Mouse (Mus musculus): ENCODE measurements around the gene Mta2. TPM values are rescaled to one million over a fixed set of nuclear protein-coding genes. Genes with fewer than 3 reads are reported as not detected.
A peak's percentile ranks its signal among the peaks of the same experiment; 100 is the strongest.

The Mta2 gene
- polyA plus RNA-seq, 1 experiment from 2014 or later = 39.7 TPM

GRCm38 (mm10) chr19:8940526-8941133 is 1.0 kb upstream of the Mta2 start:
- peaks cover 63% of the 10 kb centered on the region for H3K36me3 ChIP-seq (ENCODE audit: control insufficient read depth, insufficient read depth, low read length)
- peak overlapping the region; percentile 66; the same call in 1 of the 2 replicates for H3K9ac ChIP-seq (ENCODE audit: low read depth, low read length)
- 75% methylated on average over 14 of the region's 15 CpGs for WGBS
- ATAC-seq (ENCODE audit: low read depth) (no peak), DNase-seq (ENCODE audit: low spot score) (no peak)
- H3K27me3 ChIP-seq (replicated peaks; ENCODE audit: control insufficient read depth, insufficient read depth, low read length) = no peaks in the 10 kb centered on the region
- H3K27ac ChIP-seq (replicated peaks; ENCODE audit: low read depth, low read length) = peak overlapping the region; percentile 98
- H3K9me3 ChIP-seq (ENCODE audit: control insufficient read depth, low read length) = no peaks in the 10 kb centered on the region
- H3K4me3 ChIP-seq (ENCODE audit: low read depth, low read length) = peak overlapping the region; percentile 97
- H3K4me1 ChIP-seq (ENCODE audit: control insufficient read depth, insufficient read depth, low read length) = peaks cover 27% of the 10 kb centered on the region; the same call in 1 of the 2 replicates
- H3K4me2 ChIP-seq (ENCODE audit: low read depth, low read length) = peak overlapping the region; percentile 61

DNA sequence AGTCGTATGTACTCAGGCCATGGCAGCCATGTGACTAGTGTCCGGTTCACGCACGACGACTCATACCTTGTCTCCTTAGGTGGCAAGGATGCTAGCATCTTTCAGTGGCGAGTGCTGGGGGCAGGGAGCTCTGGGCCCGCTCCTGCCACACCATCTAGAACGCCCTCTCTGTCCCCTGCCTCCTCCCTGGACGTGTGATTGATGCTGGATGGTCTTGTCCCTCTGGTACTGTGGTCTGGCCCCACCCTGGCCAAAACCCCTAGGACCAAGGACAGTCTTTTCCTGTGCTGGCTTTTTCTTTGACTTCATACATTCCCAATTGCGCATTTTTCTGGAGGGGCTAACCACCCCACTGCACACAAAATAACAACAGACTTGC is 550 bp upstream of the Mta2 start:
- Histone ChIP-seq H3K27me3 (replicated peaks; ENCODE audit: control insufficient read depth, insufficient read depth, low read length) (no peaks in the 10 kb centered on the region), H3K4me2 (ENCODE audit: low read depth, low read length) (peak overlapping the region; percentile 61), H3K4me1 (ENCODE audit: control insufficient read depth, insufficient read depth, low read length) (peaks cover 27% of the 10 kb centered on the region; the same call in 1 of the 2 replicates), H3K4me3 (ENCODE audit: low read depth, low read length) (peak overlapping the region; percentile 97), H3K9ac (ENCODE audit: low read depth, low read length) (peak overlapping the region; percentile 66), H3K9me3 (ENCODE audit: control insufficient read depth, low read length) (no peaks in the 10 kb centered on the region), H3K27ac (replicated peaks; ENCODE audit: low read depth, low read length) (peak overlapping the region; percentile 98), H3K36me3 (ENCODE audit: control insufficient read depth, insufficient read depth, low read length) (peaks cover 65% of the 10 kb centered on the region)
- no peak; the same call in 1 of the 2 replicates for ATAC-seq (ENCODE audit: low read depth)
- WGBS = 41% methylated on average over 10 of the region's 10 CpGs
- DNase-seq (ENCODE audit: low spot score) = no peak

DNA sequence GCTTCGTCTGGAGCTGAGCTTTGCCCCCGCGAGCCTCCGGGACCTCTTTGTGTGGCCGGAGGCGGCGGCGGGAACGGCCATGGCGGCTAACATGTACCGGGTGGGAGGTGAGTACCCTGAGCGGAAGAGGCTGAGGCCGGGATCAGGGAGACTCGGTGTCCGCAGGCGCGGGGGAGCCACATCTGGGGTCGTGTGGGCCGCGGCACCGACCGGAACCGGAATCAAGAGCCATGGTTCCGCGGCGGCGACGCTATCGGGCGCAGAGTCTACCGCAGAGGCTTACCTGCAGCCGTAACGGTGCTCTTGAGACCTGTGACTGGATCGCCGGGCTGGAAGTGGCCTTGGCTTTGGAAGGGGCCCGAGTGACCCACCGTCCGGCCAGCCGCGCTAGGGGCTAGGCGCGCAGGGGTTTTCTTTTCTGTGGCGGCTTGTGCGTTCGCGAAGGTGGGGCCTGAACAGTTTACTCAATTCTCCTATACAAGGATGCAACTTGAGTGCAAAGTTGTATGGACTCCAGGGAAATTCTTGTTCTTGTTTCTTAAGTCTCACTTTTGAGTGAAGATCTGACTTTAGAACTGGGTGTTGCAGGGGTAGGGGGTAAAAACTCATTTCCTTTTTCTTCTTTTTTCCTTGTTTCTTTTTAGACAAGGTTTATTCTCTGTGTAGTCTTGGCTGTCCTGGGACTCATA is 745 bp downstream of the Mta2 start:
- Histone ChIP-seq H3K4me1 (ENCODE audit: control insufficient read depth, insufficient read depth, low read length) (peaks cover 27% of the 10 kb centered on the region; the same call in 1 of the 2 replicates), H3K27me3 (replicated peaks; ENCODE audit: control insufficient read depth, insufficient read depth, low read length) (no peaks in the 10 kb centered on the region), H3K4me3 (ENCODE audit: low read depth, low read length) (peak overlapping the region; percentile 97), H3K4me2 (ENCODE audit: low read depth, low read length) (peak overlapping the region; percentile 61), H3K27ac (replicated peaks; ENCODE audit: low read depth, low read length) (peak overlapping the region; percentile 98), H3K9me3 (ENCODE audit: control insufficient read depth, low read length) (no peaks in the 10 kb centered on the region), H3K36me3 (ENCODE audit: control insufficient read depth, insufficient read depth, low read length) (peaks cover 64% of the 10 kb centered on the region), H3K9ac (ENCODE audit: low read depth, low read length) (peak overlapping the region; percentile 99)
- WGBS = under 1% methylated on average over 43 of the region's 46 CpGs
- ATAC-seq (ENCODE audit: low read depth) = peak; percentile 50
- DNase-seq (ENCODE audit: low spot score) = peak; percentile 50

DNA sequence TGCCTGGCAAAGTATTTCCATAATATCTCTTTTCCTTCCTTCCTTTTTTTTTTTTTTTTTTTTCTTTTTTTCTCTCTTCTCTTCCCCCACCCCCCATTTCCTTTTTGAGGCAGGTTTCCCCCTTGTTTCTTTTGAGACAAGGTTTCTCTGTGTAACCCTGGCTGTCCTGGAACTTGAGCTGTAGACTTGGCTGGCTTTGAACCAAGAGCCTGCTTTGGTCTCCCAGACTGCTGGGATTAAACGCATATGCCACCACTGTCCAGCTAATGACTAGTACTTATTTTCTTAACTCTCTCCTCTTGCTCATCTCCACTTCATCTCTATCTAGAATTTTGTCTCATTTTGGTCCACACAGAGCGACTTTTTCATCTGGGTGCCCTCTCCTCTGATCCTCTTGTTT is 1.4 kb downstream of the Mta2 start:
- Histone ChIP-seq H3K27ac (replicated peaks; ENCODE audit: low read depth, low read length) (peak overlapping the region; percentile 98), H3K4me2 (ENCODE audit: low read depth, low read length) (peak overlapping the region; percentile 61), H3K9ac (ENCODE audit: low read depth, low read length) (peak overlapping the region; percentile 99), H3K27me3 (replicated peaks; ENCODE audit: control insufficient read depth, insufficient read depth, low read length) (no peaks in the 10 kb centered on the region), H3K36me3 (ENCODE audit: control insufficient read depth, insufficient read depth, low read length) (peaks cover 64% of the 10 kb centered on the region), H3K4me3 (ENCODE audit: low read depth, low read length) (peak overlapping the region; percentile 97), H3K9me3 (ENCODE audit: control insufficient read depth, low read length) (no peaks in the 10 kb centered on the region), H3K4me1 (ENCODE audit: control insufficient read depth, insufficient read depth, low read length) (peaks cover 27% of the 10 kb centered on the region; the same call in 1 of the 2 replicates)
- DNase-seq (ENCODE audit: low spot score) (no peak), ATAC-seq (ENCODE audit: low read depth) (no peak)
- 54% methylated on average over 2 of the region's 2 CpGs for WGBS

- DNase-seq (ENCODE audit: low spot score) (peak; percentile 80), ATAC-seq (ENCODE audit: low read depth) (no peak)
- peak overlapping the region; percentile 61 for H3K4me2 ChIP-seq (ENCODE audit: low read depth, low read length)
Measured at GRCm38 (mm10) chr19:8944062-8944461, 2.4 kb downstream of the Mta2 start.

DNA sequence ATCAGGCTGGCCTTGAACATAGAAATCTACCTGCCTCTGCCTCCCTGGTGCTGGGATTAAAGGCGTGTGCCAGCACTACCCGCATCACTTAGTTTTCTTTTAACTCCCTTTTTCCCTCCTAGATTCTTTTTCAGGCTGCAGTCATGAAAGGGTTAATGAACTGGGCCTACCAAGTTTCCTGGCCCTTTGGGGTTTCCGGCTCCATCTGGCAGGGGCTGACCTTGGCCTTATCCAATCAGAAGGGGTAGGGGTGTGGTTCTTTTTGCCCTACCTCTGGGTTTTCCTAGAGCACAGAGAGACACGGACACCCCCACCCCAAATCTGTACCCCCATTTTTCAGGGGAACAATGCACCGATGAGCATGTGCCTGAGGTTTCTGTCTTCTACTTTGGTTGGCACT is 3.1 kb downstream of the Mta2 start:
- Histone ChIP-seq H3K4me3 (ENCODE audit: low read depth, low read length) (peak overlapping the region; percentile 97), H3K9ac (ENCODE audit: low read depth, low read length) (peak overlapping the region; percentile 53), H3K27me3 (replicated peaks; ENCODE audit: control insufficient read depth, insufficient read depth, low read length) (no peaks in the 10 kb centered on the region), H3K4me2 (ENCODE audit: low read depth, low read length) (peak overlapping the region; percentile 61), H3K4me1 (ENCODE audit: control insufficient read depth, insufficient read depth, low read length) (peaks cover 27% of the 10 kb centered on the region; the same call in 1 of the 2 replicates), H3K36me3 (ENCODE audit: control insufficient read depth, insufficient read depth, low read length) (peaks cover 69% of the 10 kb centered on the region), H3K27ac (replicated peaks; ENCODE audit: low read depth, low read length) (peak overlapping the region; percentile 23), H3K9me3 (ENCODE audit: control insufficient read depth, low read length) (no peaks in the 10 kb centered on the region)
- DNase-seq (ENCODE audit: low spot score) (peak; percentile 87), ATAC-seq (ENCODE audit: low read depth) (no peak)
- 14% methylated on average over 5 of the region's 5 CpGs for WGBS

More at GRCm38 (mm10) chr19:8944062-8944461, 2.4 kb downstream of the Mta2 start:
- H3K27ac ChIP-seq (replicated peaks; ENCODE audit: low read depth, low read length) = peak overlapping the region; percentile 58
- WGBS = 50% methylated on average over 5 of the region's 5 CpGs
- peak overlapping the region; percentile 97 for H3K4me3 ChIP-seq (ENCODE audit: low read depth, low read length)
- H3K36me3 ChIP-seq (ENCODE audit: control insufficient read depth, insufficient read depth, low read length) = peaks cover 65% of the 10 kb centered on the region
- H3K27me3 ChIP-seq (replicated peaks; ENCODE audit: control insufficient read depth, insufficient read depth, low read length) = no peaks in the 10 kb centered on the region
- H3K9ac ChIP-seq (ENCODE audit: low read depth, low read length) = peak overlapping the region; percentile 53
- H3K9me3 ChIP-seq (ENCODE audit: control insufficient read depth, low read length) = no peaks in the 10 kb centered on the region
- peaks cover 27% of the 10 kb centered on the region; the same call in 1 of the 2 replicates for H3K4me1 ChIP-seq (ENCODE audit: control insufficient read depth, insufficient read depth, low read length)

- Histone ChIP-seq H3K9me3 (ENCODE audit: control insufficient read depth, low read length) (no peaks in the 10 kb centered on the region), H3K4me1 (ENCODE audit: control insufficient read depth, insufficient read depth, low read length) (peaks cover 27% of the 10 kb centered on the region; the same call in 1 of the 2 replicates), H3K27me3 (replicated peaks; ENCODE audit: control insufficient read depth, insufficient read depth, low read length) (no peaks in the 10 kb centered on the region), H3K4me2 (ENCODE audit: low read depth, low read length) (peak overlapping the region; percentile 61), H3K4me3 (ENCODE audit: low read depth, low read length) (peak overlapping the region; percentile 97), H3K9ac (ENCODE audit: low read depth, low read length) (peak overlapping the region; percentile 53), H3K27ac (replicated peaks; ENCODE audit: low read depth, low read length) (peak overlapping the region; percentile 23; the same call in 1 of the 2 replicates), H3K36me3 (ENCODE audit: control insufficient read depth, insufficient read depth, low read length) (peaks cover 71% of the 10 kb centered on the region)
- 66% methylated on average over 6 of the region's 6 CpGs for WGBS
- no peak for DNase-seq (ENCODE audit: low spot score)
- no peak for ATAC-seq (ENCODE audit: low read depth)
Measured at GRCm38 (mm10) chr19:8945251-8945650, 3.6 kb downstream of the Mta2 start.

DNA sequence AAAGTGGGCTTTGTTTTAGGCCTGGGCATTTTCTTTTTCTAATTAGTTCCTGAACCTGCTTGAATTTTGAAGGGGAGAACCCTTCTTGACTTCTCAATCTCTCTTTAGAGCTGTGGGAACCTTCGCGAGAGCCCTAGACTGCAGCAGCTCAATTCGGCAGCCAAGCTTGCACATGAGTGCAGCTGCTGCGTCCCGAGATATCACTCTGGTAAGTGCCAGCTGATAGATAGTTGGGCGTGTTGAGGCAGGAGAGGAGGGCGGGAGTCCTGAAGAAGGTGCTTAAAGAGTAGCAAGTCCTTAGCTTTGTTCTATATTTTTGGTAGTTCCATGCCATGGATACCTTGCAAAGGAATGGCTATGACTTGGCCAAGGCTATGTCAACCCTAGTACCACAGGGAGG is 5.3 kb downstream of the Mta2 start:
- WGBS = 83% methylated on average over 7 of the region's 7 CpGs
- Histone ChIP-seq H3K4me1 (ENCODE audit: control insufficient read depth, insufficient read depth, low read length) (peaks cover 20% of the 10 kb centered on the region; the same call in 1 of the 2 replicates), H3K9me3 (ENCODE audit: control insufficient read depth, low read length) (no peaks in the 10 kb centered on the region), H3K4me3 (ENCODE audit: low read depth, low read length) (no peak overlapping the region), H3K36me3 (ENCODE audit: control insufficient read depth, insufficient read depth, low read length) (peaks cover 84% of the 10 kb centered on the region), H3K9ac (ENCODE audit: low read depth, low read length) (no peak overlapping the region), H3K4me2 (ENCODE audit: low read depth, low read length) (no peak overlapping the region), H3K27me3 (replicated peaks; ENCODE audit: control insufficient read depth, insufficient read depth, low read length) (no peaks in the 10 kb centered on the region), H3K27ac (replicated peaks; ENCODE audit: low read depth, low read length) (no peak overlapping the region)
- DNase-seq (ENCODE audit: low spot score) = no peak
- no peak for ATAC-seq (ENCODE audit: low read depth)

Measured in embryonic facial prominence, embryonic 14.5 days (tissue).